Mouse (Mus musculus): ENCODE results near the gene Coro7. TPM values are rescaled to one million over a fixed set of nuclear protein-coding genes. Genes with fewer than 3 reads are reported as not detected.

Gene Coro7
- polyA plus RNA-seq (2015; fragmentation: Nextera tagmentation; extraction: Ambion mirVana): 7.2 and 9.6 TPM in 2 replicates

DNA sequence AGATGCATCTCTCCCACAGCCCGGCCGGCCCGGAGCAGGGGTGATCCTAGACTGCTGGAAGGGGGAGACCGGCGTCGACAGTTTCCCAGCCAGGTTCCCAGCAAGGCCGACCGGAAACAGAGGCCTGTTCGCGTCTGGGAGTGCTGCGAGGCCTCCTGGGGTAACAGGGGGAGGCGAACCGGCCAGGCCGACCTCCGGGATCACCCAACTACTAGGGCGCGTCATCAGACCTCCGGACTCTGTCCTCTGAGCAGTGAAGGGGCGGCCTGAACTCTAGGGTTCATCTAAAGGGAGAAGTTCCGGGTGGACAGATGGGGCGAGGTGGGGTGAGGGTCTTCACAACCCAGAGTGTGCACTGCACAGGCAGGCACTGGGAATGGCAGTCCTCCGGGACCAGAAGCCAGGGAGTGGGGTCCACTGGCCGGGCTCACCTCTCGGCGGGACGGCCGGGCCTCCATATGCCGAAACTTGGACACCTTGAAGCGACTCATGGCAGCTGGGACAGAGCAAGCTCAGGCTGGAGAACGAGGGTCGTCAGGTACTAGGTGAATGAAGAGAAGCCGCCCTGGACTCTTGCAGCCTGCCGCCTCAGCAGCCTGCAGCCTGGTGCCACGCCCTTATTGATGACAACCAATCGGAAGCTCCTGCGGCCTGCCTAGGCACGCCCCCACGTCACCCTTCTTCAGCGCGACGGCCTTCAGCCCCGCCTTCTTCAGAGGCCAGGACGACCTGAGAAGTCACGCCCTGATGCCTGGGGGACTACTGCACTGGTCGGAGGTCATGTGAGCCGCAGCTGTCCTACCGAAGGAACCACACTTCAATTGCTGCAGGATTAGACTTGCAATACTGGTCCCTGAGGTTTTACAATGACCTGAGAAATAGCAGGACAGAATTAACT lies at the start of gene Coro7:
TSS of gene Coro7 (minus strand) at position 657 of the 898 bp plus-strand sequence.

GRCm38 (mm10) chr16:4725780-4726527 lies 46.4 kb upstream of the Coro7 start, which contains the start of gene Hmox2:
TSS of gene Hmox2 (plus strand) at chr16:4726361.

DNA sequence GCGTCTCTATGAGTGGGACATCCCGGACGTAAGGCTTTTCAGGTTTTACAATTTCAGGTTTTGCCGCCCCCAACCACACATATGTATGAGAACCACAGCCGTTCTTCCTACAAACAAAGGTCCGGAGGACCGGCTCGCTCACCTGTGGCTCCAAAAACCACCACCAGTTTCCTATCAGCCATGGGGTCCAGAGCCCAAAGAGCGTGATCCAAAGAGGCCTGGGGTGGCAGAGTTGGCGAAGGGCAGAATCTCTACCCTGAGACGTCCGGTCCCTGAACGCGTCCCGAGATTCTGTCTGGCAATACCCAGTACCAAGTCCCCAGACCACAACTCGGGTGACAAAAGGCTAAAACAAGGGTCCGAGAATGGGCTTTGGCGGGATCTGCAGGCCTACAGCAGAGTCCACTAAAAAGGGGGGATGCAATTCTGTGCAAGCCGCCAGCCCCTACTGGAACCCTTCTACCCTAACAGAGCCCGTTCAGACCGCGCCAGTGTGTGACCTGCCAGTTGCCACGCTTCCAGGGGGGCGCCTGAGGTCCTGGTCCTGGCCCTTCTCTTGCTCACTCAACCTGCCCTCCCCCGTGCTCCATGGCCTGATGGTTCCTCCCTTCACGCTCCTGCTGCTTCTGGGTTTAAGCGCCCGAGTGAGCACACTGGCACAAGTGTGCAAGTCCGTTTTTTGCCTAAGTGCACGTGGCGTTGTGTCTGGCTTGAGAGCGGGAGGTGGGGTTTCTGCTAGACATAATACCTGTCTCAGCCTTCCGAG lies 39.4 kb upstream of the Coro7 start, which contains the start of gene Nmral1:
TSS of gene Nmral1 (minus strand) at position 604 of the 766 bp plus-strand sequence.

DNA sequence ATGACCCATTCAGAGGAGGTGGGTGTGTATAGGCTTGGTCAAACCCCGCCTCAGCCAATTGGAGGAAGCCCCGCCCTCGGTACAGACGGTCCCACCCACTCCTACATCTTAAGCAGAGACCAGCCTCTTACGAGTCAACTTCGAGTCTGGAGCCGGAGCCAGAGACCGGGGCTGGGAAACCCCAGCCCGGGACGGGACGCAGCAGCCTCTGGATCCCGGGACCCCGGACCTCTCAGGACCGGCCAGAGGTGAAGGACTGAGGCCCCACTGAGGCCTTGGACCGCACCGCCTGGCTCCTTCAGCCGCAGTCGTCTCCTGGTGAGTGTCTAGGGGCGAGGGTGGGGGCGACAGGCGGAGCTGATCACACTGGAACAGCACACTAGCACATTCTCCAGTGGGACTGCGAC lies 39.7 kb downstream of the Coro7 start, which contains the start of the genes Vasn and Dnaja3:
TSS of gene Vasn (plus strand) at position 111 of the 407 bp plus-strand sequence.
TSS of gene Dnaja3 (plus strand) at position 159 of the 407 bp plus-strand sequence.

GRCm38 (mm10) chr16:4624481-4625110 lies 55.0 kb downstream of the Coro7 start, which contains the start of gene Pam16:
TSS of gene Pam16 (minus strand) at chr16:4624988.

DNA sequence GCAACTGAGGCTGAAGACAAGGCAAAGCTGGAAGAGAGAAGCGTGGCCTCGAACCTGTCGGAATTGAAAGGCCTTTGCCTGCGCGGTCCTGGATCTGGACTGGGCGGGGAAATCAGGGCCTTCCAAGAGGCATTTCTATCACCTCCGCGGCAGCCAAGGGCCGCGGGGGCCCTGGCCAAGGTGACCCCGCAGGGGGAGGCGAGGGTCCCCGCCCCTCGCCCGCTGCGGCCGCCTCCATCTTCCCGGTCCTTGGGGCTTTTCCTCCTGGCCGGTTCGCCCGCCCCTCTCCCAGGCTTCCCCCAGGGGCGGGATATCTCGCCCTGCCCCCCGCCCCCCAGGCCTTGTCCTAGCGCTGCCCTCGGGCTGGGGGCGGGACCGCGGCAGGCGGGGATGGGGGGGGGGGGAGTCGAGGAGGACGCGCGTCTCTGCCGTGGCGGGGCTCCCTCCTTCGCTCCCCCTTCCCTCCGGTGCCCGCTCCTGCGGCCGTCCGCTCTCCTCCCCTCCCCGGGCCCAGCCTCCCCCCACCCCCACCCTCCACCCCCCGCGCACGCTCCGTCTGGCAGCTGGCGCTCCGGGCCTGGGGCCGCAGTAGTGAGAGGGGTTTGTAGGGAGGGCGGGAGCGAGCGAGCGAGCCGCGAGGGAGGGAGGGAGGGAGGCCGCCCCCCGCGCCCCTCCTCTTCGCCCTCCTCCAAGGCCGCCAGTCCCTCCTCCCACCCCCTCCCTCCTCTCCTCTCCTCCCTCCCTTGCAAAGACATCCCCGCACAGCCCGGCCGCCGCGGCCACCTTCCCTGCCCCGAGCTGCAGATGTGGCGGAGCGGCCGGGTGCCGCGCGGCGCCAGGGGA lies 85.4 kb downstream of the Coro7 start, which contains the start of gene Glis2:
TSS of gene Glis2 (plus strand) at position 743 of the 843 bp plus-strand sequence.

Other genes starting within 250 kb of the Coro7 start
- gene Srl, start 138.0 kb downstream of the Coro7 start, polyA plus RNA-seq (2015; fragmentation: Nextera tagmentation; extraction: Ambion mirVana): 8.3 and 10.1 TPM in 2 replicates
- 6.5 and 6.8 TPM in 2 replicates for gene Tfap4, start 119.9 kb downstream of the Coro7 start, polyA plus RNA-seq (2015; fragmentation: Nextera tagmentation; extraction: Ambion mirVana)
- 17.3 and 27.7 TPM in 2 replicates for gene Glis2, start 85.1 kb downstream of the Coro7 start, polyA plus RNA-seq (2015; fragmentation: Nextera tagmentation; extraction: Ambion mirVana)
- gene Pam16, start 54.8 kb downstream of the Coro7 start, polyA plus RNA-seq (2015; fragmentation: Nextera tagmentation; extraction: Ambion mirVana): 78.4 TPM in 2 replicates
- 10.8 and 12.9 TPM in 2 replicates for gene Vasn, start 39.8 kb downstream of the Coro7 start, polyA plus RNA-seq (2015; fragmentation: Nextera tagmentation; extraction: Ambion mirVana)
- 39.2 and 42.6 TPM in 2 replicates for gene Dnaja3, start 39.8 kb downstream of the Coro7 start, polyA plus RNA-seq (2015; fragmentation: Nextera tagmentation; extraction: Ambion mirVana)
- gene Nmral1, start 39.6 kb upstream of the Coro7 start, polyA plus RNA-seq (2015; fragmentation: Nextera tagmentation; extraction: Ambion mirVana): 10.9 and 11.2 TPM in 2 replicates
- 48.5 and 51.6 TPM in 2 replicates for gene Hmox2, start 46.6 kb upstream of the Coro7 start, polyA plus RNA-seq (2015; fragmentation: Nextera tagmentation; extraction: Ambion mirVana)
- 30.5 and 33.2 TPM in 2 replicates for gene Cdip1, start 110.5 kb upstream of the Coro7 start, polyA plus RNA-seq (2015; fragmentation: Nextera tagmentation; extraction: Ambion mirVana)
- gene 4930562C15Rik, start 155.6 kb upstream of the Coro7 start, polyA plus RNA-seq (2015; fragmentation: Nextera tagmentation; extraction: Ambion mirVana): 0.35 and 0.69 TPM in 2 replicates
- gene Ubald1, start 200.5 kb upstream of the Coro7 start, polyA plus RNA-seq (2015; fragmentation: Nextera tagmentation; extraction: Ambion mirVana): 41.6 and 42.7 TPM in 2 replicates
- 56.0 and 61.4 TPM in 2 replicates for gene Mgrn1, start 206.5 kb upstream of the Coro7 start, polyA plus RNA-seq (2015; fragmentation: Nextera tagmentation; extraction: Ambion mirVana)

All from urinary bladder, postnatal 0 days (tissue).